Mouse (Mus musculus) kidney, embryonic 14.5 days (tissue): Measurements from ENCODE around the gene Hacd3. TPM values are rescaled to one million over a fixed set of nuclear protein-coding genes. Genes with fewer than 3 reads are reported as not detected.

Source experiments
- ATAC-seq: fragments of 200-750 bp; cut with Nextera tagmentation; 2 replicates; pipeline ENCODE4 v1.8.0; 2017; ENCODE audit warnings: moderate number of reproducible peaks, mild to moderate bottlenecking, moderate TSS enrichment, moderate library complexity; ENCODE audit not compliant: low FRiP score, low TSS enrichment
- H3K27ac ChIP-seq: fragments of 300-500 bp; sonication (generic); 2 replicates; pipeline ENCODE4 v1.5.1; 2014; ENCODE audit warnings: low read depth, mild to moderate bottlenecking, low read length, moderate library complexity, mixed read lengths
- H3K27me3 ChIP-seq: fragments of 300-500 bp; sonication (generic); 2 replicates; pipeline ENCODE4 v1.6.1; 2014; ENCODE audit warnings: mild to moderate bottlenecking, low read length; ENCODE audit not compliant: control insufficient read depth, insufficient read depth
- H3K36me3 ChIP-seq: fragments of 300-500 bp; sonication (generic); 2 replicates; pipeline ENCODE4 v1.6.1; 2014; ENCODE audit warnings: low read length, mixed read lengths; ENCODE audit not compliant: control insufficient read depth, insufficient read depth
- H3K4me1 ChIP-seq: fragments of 300-500 bp; sonication (generic); 2 replicates; pipeline ENCODE4 v1.6.1; 2014; ENCODE audit warnings: low read length, mixed read lengths; ENCODE audit not compliant: control insufficient read depth, insufficient read depth
- H3K4me2 ChIP-seq: fragments of 300-500 bp; sonication (generic); replicated peaks from 2 replicates; pipeline ENCODE4 v1.6.1; 2014; ENCODE audit warnings: low read depth, mild to moderate bottlenecking, low read length
- H3K4me3 ChIP-seq: fragments of 300-500 bp; sonication (generic); 2 replicates; pipeline ENCODE4 v1.5.1; 2014; ENCODE audit warnings: mild to moderate bottlenecking, low read length
- H3K9ac ChIP-seq: fragments of 300-500 bp; sonication (generic); 2 replicates; pipeline ENCODE4 v1.6.1; 2014; ENCODE audit warnings: low read depth, mild to moderate bottlenecking, low read length, moderate library complexity
- H3K9me3 ChIP-seq: fragments of 300-500 bp; sonication (generic); 2 replicates; pipeline ENCODE4 v1.6.1; 2016; ENCODE audit warnings: low read length; ENCODE audit not compliant: control insufficient read depth
- WGBS: fragments of 180-500 bp; shearing (Covaris S2); extraction: QIAGEN DNeasy Blood & Tissue Kit; methylation state at CpG from one replicate; pipeline ENCODE4 v1.1.7; 2014; 5-methylcytosine and 5-hydroxymethylcytosine counted together
- polyA plus RNA-seq: library from polyadenylated mRNA; unstranded; fragments of >200 nt; fragmentation: Nextera tagmentation; extraction: Ambion mirVana; gene quantifications from 2 replicates; pipeline ENCODE4 v1.2.1, GENCODE M21; 2014

The Hacd3 gene
- polyA plus RNA-seq, 1 experiment from 2014 or later, result 85.6 TPM

GRCm38 (mm10) chr9:64981904-64982303 is 39.6 kb downstream of the Hacd3 start:
- no peak overlapping the region for H3K9ac ChIP-seq
- H3K4me2 ChIP-seq, result no peak overlapping the region
- H3K4me1 ChIP-seq, result no peaks in the 10 kb centered on the region
- H3K36me3 ChIP-seq, result peaks cover 95% of the 10 kb centered on the region
- no peaks in the 10 kb centered on the region for H3K9me3 ChIP-seq
- H3K27me3 ChIP-seq, result no peaks in the 10 kb centered on the region
- no peak for ATAC-seq
- H3K4me3 ChIP-seq, result no peak overlapping the region
- no peak overlapping the region for H3K27ac ChIP-seq
- WGBS, result 71% methylated on average over 1 of the region's 1 CpGs

GRCm38 (mm10) chr9:64980548-64980947 is 40.9 kb downstream of the Hacd3 start:
- Histone ChIP-seq H3K4me3 (no peak overlapping the region), H3K36me3 (peaks cover 93% of the 10 kb centered on the region), H3K4me2 (no peak overlapping the region), H3K27ac (no peak overlapping the region), H3K4me1 (no peaks in the 10 kb centered on the region), H3K27me3 (no peaks in the 10 kb centered on the region), H3K9ac (no peak overlapping the region), H3K9me3 (no peaks in the 10 kb centered on the region)
- ATAC-seq, result no peak
- 83% methylated on average over 3 of the region's 3 CpGs for WGBS

GRCm38 (mm10) chr9:64960978-64961320 is 60.5 kb downstream of the Hacd3 start:
- H3K27me3 ChIP-seq, result no peaks in the 10 kb centered on the region
- H3K4me1 ChIP-seq, result peaks cover 8% of the 10 kb centered on the region
- under 1% methylated on average over 17 of the region's 17 CpGs for WGBS
- H3K27ac ChIP-seq, result peak overlapping the region; percentile 89
- peak; percentile 82; the same call in 1 of the 2 replicates for ATAC-seq
- H3K9me3 ChIP-seq, result no peaks in the 10 kb centered on the region
- H3K9ac ChIP-seq, result peak overlapping the region; percentile 93
- H3K4me3 ChIP-seq, result peak overlapping the region; percentile 82
- peak overlapping the region; percentile 81 for H3K4me2 ChIP-seq
- H3K36me3 ChIP-seq, result peaks cover 26% of the 10 kb centered on the region

- peaks cover 8% of the 10 kb centered on the region for H3K4me1 ChIP-seq
- ATAC-seq, result peak; percentile 95
- no peaks in the 10 kb centered on the region for H3K27me3 ChIP-seq
- peaks cover 21% of the 10 kb centered on the region for H3K36me3 ChIP-seq
- H3K9ac ChIP-seq, result peak within 1 kb of the TSS; percentile 93
- H3K27ac ChIP-seq, result peak within 1 kb of the TSS; percentile 89
- WGBS, result 3% methylated on average over 27 of the region's 29 CpGs
- H3K9me3 ChIP-seq, result no peaks in the 10 kb centered on the region
- H3K4me2 ChIP-seq, result peak within 1 kb of the TSS; percentile 81
- H3K4me3 ChIP-seq, result peak within 1 kb of the TSS; percentile 82
Observed at GRCm38 (mm10) chr9:64960117-64960977, 61.1 kb downstream of the Hacd3 start, which contains the start of gene Ints14. Gene Ints14, plus strand, starts transcription at chr9:64960905.

- H3K36me3 ChIP-seq, result peaks cover under 1% of the 10 kb centered on the region; the same call in 1 of the 2 replicates
- peaks cover 8% of the 10 kb centered on the region for H3K4me1 ChIP-seq
- no peak overlapping the region for H3K4me2 ChIP-seq
- no peaks in the 10 kb centered on the region for H3K27me3 ChIP-seq
- ATAC-seq, result no peak
- no peak overlapping the region for H3K4me3 ChIP-seq
- WGBS, result 83% methylated on average over 3 of the region's 3 CpGs
- H3K27ac ChIP-seq, result no peak overlapping the region
- H3K9me3 ChIP-seq, result no peaks in the 10 kb centered on the region
- no peak overlapping the region for H3K9ac ChIP-seq
Observed at GRCm38 (mm10) chr9:64957276-64957675, 64.2 kb downstream of the Hacd3 start.

- Histone ChIP-seq H3K27ac (no peak overlapping the region), H3K36me3 (no peaks in the 10 kb centered on the region), H3K4me3 (no peak overlapping the region), H3K9me3 (no peaks in the 10 kb centered on the region), H3K9ac (no peak overlapping the region), H3K27me3 (no peaks in the 10 kb centered on the region), H3K4me2 (0 out of 2 replicates have a peak overlapping the region, but pooled peaks have one; percentile 11), H3K4me1 (0 out of 2 replicates have a peak, but pooled peaks cover 3% of the 10 kb centered on the region)
- no peak for ATAC-seq
- 33% methylated on average over 12 of the region's 12 CpGs for WGBS
Observed at GRCm38 (mm10) chr9:64956337-64956736, 65.2 kb downstream of the Hacd3 start.

GRCm38 (mm10) chr9:64953190-64953589 is 68.3 kb downstream of the Hacd3 start:
- WGBS, result 81% methylated on average over 7 of the region's 7 CpGs
- Histone ChIP-seq H3K4me2 (no peak overlapping the region), H3K9ac (no peak overlapping the region), H3K27ac (no peak overlapping the region), H3K27me3 (no peaks in the 10 kb centered on the region; the same call in 1 of the 2 replicates), H3K9me3 (no peaks in the 10 kb centered on the region), H3K4me1 (no peaks in the 10 kb centered on the region), H3K4me3 (no peak overlapping the region), H3K36me3 (no peaks in the 10 kb centered on the region)
- ATAC-seq, result no peak

GRCm38 (mm10) chr9:64952055-64952454 is 69.4 kb downstream of the Hacd3 start:
- Histone ChIP-seq H3K9ac (no peak overlapping the region), H3K27ac (no peak overlapping the region), H3K4me2 (no peak overlapping the region), H3K36me3 (no peaks in the 10 kb centered on the region), H3K4me1 (no peaks in the 10 kb centered on the region), H3K27me3 (no peaks in the 10 kb centered on the region; the same call in 1 of the 2 replicates), H3K4me3 (no peak overlapping the region), H3K9me3 (no peaks in the 10 kb centered on the region)
- WGBS, result 15% methylated on average over 5 of the region's 5 CpGs
- ATAC-seq, result no peak

GRCm38 (mm10) chr9:64951161-64951657 is 70.3 kb downstream of the Hacd3 start, which contains the start of gene Slc24a1:
Gene Slc24a1, minus strand, starts transcription at chr9:64951607.
- Histone ChIP-seq H3K27me3 (no peaks in the 10 kb centered on the region; the same call in 1 of the 2 replicates), H3K27ac (no peak within 1 kb of the TSS), H3K9me3 (no peaks in the 10 kb centered on the region), H3K4me3 (no peak within 1 kb of the TSS), H3K4me2 (no peak within 1 kb of the TSS), H3K4me1 (peaks cover 3% of the 10 kb centered on the region; the same call in 1 of the 2 replicates), H3K36me3 (no peaks in the 10 kb centered on the region), H3K9ac (no peak within 1 kb of the TSS)
- no peak; the same call in 1 of the 2 replicates for ATAC-seq
- WGBS, result 34% methylated on average over 11 of the region's 11 CpGs
